Mouse (Mus musculus): ENCODE results near the gene Zfp345.
"Not testable (repeated sequence)": the region's sequence is repeated elsewhere in the genome, so short reads cannot be mapped to it uniquely, and the experiment has no call there.

The Zfp345 gene

DNA sequence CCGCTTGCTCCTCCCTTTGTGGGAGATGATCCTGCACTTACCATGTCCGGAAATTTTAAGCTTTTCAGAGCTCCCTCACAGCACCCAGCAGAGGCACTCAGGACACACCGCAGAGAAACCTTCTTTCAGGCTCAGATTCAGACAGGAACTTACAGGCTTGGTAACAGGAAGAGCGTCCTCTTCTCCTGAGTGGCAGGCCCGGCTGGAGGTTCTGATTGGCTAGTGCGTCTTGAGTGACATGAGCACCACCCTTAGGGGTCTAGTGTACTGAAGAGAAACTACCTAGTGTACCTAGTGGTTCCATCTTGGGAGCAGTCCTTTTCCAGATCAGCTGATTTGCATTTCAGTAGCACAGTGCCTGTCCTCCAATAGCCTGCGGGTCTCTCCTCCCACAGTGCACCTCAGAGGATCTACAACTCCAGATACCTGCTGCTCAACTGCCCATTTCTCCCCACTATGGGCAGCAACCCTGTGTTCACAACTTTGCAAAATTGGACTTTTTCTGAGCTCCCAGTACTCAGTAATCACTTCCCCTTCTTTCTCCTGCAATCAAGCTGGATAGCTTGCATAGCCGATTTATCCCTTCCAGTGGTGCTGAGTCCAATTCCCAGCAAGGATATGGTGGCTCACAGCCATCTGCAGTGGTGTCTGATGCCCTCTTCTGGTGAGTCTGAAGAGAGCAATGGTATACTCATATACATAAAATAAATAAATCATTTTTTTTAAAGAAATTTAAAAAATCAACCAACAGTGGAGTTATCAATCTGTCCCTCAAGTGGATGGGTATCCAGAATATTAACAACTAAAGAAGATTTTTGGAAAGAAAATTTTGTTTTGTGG, at the start of gene Zfp345:
Zfp345 (minus strand) TSS at position 153 of the 840 bp plus-strand sequence.
- not testable (repeated sequence) for DNase-seq (ENCODE audit: low read depth, low spot score)

DNA sequence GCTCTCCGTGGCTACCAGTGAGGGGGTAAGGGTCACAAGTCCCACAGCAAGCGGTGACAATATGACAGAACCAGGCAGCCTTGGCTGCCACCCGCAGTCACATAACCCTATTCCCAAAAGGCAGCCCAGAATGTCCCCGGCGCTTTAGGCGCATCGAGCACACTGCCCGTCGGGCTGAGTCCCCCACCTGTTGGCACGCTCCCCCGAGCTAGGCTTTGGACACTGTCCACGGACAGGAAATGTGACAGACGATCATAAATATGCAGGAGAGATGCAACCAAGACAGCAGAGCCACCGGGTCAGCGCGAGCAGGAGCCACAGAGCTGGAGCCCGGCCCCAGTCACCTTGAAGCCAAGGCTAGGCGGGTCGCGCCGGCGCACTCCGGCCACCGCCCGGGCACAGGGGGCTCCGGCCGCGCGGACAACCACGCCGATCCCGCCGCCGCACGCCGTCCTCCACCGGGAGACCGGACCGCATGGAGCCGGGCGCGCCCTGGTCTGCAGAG, 40.9 kb upstream of the Zfp345 start:
- DNase-seq (ENCODE audit: low read depth, low spot score) = no peak

DNA sequence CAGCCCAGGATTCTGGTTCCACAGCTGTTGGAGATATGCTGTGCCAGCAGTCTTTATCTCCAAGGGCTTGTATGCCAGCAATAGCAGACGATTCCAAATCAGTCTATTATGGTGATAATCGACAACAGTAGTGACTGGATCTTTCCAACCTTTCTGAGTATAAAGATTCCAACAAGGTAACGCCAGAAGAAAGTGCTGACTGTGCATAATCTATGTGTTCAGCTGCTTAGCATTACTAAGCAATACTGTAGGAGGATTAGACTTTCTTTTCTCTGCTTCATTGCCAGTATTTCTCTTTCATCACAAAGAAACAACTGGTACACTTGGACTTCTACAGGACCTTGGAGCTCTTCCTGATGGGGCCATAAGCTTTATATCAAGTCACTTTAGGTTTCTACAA, 27.9 kb upstream of the Zfp345 start:
- no peak for DNase-seq (ENCODE audit: low read depth, low spot score)

DNA sequence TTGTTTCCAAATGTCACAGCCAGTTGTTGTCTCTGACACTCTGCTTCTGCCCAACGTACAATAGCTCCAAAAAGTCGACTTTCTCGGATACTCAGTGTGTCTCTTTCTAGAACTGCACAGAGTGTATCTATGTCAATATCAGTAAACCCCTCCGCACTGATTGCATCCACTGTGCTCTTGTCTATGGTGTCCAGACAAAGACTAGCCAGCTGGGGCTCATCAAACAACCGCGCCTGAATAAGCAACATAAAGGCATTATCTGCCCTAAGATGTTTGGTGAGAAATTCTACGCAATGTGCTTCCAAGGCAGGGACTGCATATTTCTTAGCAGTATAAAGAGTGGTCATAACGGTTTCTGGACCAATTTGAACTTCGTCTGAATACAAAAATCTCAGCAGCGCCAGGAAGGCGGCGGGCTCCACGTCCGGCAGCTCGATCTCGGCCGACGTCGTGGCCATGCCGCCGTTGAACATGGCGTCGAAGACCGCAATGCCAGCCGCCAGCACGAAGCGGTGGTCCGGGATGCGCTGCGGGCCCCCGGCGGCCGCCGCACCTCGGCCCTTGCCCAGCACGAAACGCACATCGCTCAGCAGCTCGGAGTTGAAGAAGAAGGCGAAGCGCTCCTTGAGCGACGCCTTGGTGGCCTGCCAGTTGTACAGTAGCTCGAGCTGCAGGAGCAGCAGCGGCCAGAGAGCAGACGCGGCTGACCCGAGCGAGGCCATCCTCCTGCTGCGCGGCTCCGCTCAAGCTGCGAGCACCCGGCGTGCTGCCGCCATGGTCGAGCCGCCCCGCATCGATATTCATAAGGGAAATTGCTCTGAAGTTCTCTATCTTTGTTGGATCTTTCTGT, 15.5 kb upstream of the Zfp345 start:
- DNase-seq (ENCODE audit: low read depth, low spot score) = not testable (repeated sequence)

DNA sequence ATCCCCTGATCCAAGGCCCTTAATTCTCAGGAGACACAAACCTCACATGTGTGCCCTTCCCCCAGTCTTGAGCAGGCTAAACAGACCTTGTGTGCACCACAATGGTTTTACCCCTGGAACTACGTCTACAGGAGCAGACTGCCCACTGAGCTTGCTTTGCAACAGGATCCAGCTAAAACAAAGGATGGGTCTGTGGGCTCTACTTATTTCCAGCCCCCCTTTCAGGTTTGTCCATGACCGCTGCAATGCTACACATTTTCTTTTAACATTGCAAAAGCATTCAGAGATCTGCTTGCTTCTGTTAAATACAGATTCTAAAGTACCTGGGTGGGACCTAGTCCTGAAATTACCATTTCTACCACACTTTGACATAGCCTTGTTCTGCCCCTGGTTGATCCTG, 8.1 kb upstream of the Zfp345 start:
- no peak for DNase-seq (ENCODE audit: low read depth, low spot score)

DNA sequence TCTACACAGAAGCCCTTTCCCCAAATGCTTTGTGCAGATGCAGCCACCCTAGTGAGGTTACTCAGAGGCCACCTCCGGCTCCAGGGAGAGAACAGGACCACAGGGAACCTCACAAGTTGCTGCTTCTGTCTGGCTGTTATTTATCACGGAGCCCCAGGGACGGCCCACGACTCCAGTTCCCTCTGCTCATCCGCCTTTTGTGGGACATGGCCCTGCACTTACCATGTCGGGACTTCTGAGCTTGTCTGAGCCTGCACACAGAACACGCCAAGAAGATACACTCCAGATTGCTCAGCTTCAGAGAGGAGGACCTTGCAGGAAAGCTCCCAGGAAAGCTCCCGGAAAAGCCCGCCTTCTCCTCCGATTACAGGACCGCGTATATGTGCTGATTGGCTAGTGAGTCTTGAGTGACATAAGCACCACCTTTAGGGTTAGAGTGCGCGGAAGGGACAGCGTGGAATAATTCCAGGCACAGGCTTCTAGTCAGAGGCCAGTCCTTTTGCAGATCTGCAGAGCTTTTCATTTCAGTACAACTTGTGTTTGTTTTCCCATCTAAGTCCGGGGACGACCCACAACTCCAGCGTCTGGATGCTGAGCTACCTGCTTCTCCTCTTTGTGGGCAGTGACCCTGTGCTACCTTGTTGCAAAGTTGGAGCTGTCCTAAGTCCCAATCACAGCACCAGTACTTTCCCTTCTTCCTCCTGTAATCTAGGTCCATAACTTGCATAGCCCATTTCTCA, 33.5 kb downstream of the Zfp345 start, which contains the start of gene Zfp442:
Zfp442 (minus strand) TSS at position 307 of the 740 bp plus-strand sequence.
- peak; percentile 21 for DNase-seq (ENCODE audit: low read depth, low spot score)

DNA sequence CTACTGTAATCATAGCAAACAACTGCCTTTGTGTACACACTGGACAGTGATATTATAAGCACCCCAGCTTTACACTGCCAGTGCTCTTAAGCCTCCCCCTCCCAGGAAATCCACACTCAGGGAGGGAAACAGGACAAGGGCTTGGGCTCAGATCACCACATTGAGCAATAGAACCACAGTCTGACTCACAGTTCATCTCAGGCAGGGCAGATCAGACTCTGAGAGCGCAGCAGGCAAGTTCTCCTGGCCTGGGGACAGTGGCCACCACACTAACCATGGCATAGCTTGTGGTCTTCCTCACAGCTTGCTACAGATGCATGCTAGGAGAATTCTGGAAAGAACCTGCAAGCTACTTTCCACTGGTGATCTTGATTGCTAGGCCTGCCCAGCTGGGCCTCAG, 45.8 kb downstream of the Zfp345 start:
- not testable (repeated sequence) for DNase-seq (ENCODE audit: low read depth, low spot score)
